Mouse (Mus musculus) heart, adult 2 months (tissue): ENCODE measurements at regions not wholly inside any gene's neighbourhood (a gene's known extent, or its start where the extent isn't known, plus 50 kb on each side); places are given as distances from the start of the nearest gene placed in this dataset.

Experiments
- CTCF ChIP-seq: fragments of 200-600 bp; IDR thresholded peaks from 2 replicates; pipeline ENCODE4 v1.8.1; 2022; ENCODE audit warnings: antibody characterized with exemption, mild to moderate bottlenecking, moderate library complexity
- EP300 ChIP-seq: fragments of 200-500 bp; IDR thresholded peaks from 2 replicates; pipeline ENCODE4 v1.6.1; 2011; ENCODE audit warnings: low read depth, low read length, control low read depth; ENCODE audit not compliant: insufficient read depth
- POLR2A ChIP-seq: fragments of 200-500 bp; IDR thresholded peaks from 2 replicates; pipeline ENCODE4 v1.6.1; 2011; ENCODE audit warnings: mild to moderate bottlenecking, low read depth, low read length, control low read depth; ENCODE audit not compliant: insufficient read depth

DNA sequence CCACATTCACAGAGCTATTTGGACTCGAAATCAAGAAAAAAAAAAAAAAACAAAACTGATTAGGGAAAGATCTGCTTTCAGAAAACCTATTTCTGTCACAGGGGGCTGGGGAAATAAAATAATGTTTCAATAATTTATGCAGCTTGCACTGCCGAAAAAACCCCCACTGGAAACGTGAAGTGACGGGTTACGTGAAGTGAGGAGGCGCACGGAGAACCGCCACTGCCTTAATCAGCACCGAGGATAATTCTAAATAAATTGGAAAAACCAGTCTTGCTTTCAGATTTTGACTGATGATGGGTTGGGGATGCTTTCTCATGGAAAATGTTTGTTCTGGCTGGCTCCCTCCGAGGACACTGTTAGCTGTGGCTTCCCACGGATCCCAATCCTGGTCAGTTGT lies 129.5 kb downstream of the Vrk1 start:
- TF ChIP-seq CTCF (no peak), POLR2A (no peak), EP300 (no peak)
